9 mouse cellular contexts compared by ENCODE assay signal in genomic region chr19:44418945-44419344, GRCm38 (mm10). TPM values are rescaled to one million over a fixed set of nuclear protein-coding genes. Genes with fewer than 3 reads are reported as not detected.
A peak's percentile ranks its signal among the peaks of the same experiment; 100 is the strongest.
DNase-seq lines count a peak whose midpoint lies in the region; ATAC-seq and TF ChIP-seq lines count a peak whose summit lies in the region.
"Had no signal": no experiment of that assay in that cellular context is flagged by ENCODE, and none has a peak within 500 bp of the region (broad histone marks: within the 10 kb centered on the region; RNA-seq: fewer than 3 reads in every experiment).

No protein-coding gene starts in this region.

- DNase-seq in gastrocnemius, adult 18-20 months (ENCODE audit: low spot score): peak; percentile 63
- DNase-seq in gastrocnemius, postnatal 25 days: no peak
- DNase-seq in embryonic facial prominence, embryonic 14.5 days (ENCODE audit: low spot score): peak; percentile 62
- peak; percentile 86 for DNase-seq in hindbrain, postnatal 0 days (ENCODE audit: low spot score)
- DNase-seq in left cerebral cortex, adult 2 months (ENCODE audit: extremely low spot score in 1 of 2, low spot score in 2 of 2): peak; percentile 67 to 74
- peak; percentile 83 to 85 for DNase-seq in spleen, postnatal 10 days (ENCODE audit: low spot score in 2 of 2)

- no peak overlapping the region for H3K27ac ChIP-seq in bone marrow, adult 2 months (ENCODE audit: control insufficient read depth, insufficient read depth, low read depth, low read length, poor library complexity)
- H3K27ac ChIP-seq in embryonic facial prominence, embryonic 14.5 days (replicated peaks; ENCODE audit: low read depth, low read length): no peak overlapping the region
- no peak overlapping the region for H3K27ac ChIP-seq in hindbrain, postnatal 0 days
- no peak overlapping the region for H3K27ac ChIP-seq in left cerebral cortex, adult 2 months
- no peak overlapping the region for H3K27ac ChIP-seq in midbrain, embryonic 16.5 days (ENCODE audit: low read length)
- H3K27ac ChIP-seq: midbrain, embryonic 12.5 days had no signal

- peaks cover 2% of the 10 kb centered on the region; the same call in 1 of the 2 replicates for H3K4me1 ChIP-seq in bone marrow, adult 2 months (ENCODE audit: control insufficient read depth, insufficient read depth, low read length)
- H3K4me1 ChIP-seq in embryonic facial prominence, embryonic 14.5 days (ENCODE audit: control insufficient read depth, insufficient read depth, low read length): no peaks in the 10 kb centered on the region
- no peaks in the 10 kb centered on the region for H3K4me1 ChIP-seq in hindbrain, postnatal 0 days (ENCODE audit: insufficient read depth, low read length)
- no peaks in the 10 kb centered on the region for H3K4me1 ChIP-seq in midbrain, embryonic 16.5 days (ENCODE audit: control insufficient read depth, insufficient read depth, low read length)
- H3K4me1 ChIP-seq: midbrain, embryonic 12.5 days had no signal

- H3K4me3 ChIP-seq in bone marrow, adult 2 months (replicated peaks; ENCODE audit: control insufficient read depth, low read depth, low read length): no peak overlapping the region
- H3K4me3 ChIP-seq in embryonic facial prominence, embryonic 14.5 days (ENCODE audit: low read depth, low read length): no peak overlapping the region
- H3K4me3 ChIP-seq in hindbrain, postnatal 0 days (ENCODE audit: low read length): no peak overlapping the region
- H3K4me3 ChIP-seq in left cerebral cortex, adult 2 months: no peak overlapping the region
- no peak overlapping the region for H3K4me3 ChIP-seq in midbrain, embryonic 16.5 days (ENCODE audit: low read depth, low read length)
- H3K4me3 ChIP-seq: midbrain, embryonic 12.5 days had no signal

- no peaks in the 10 kb centered on the region for H3K9me3 ChIP-seq in embryonic facial prominence, embryonic 14.5 days (ENCODE audit: control insufficient read depth, low read length)
- no peaks in the 10 kb centered on the region for H3K9me3 ChIP-seq in hindbrain, postnatal 0 days (ENCODE audit: low read length)
- no peaks in the 10 kb centered on the region for H3K9me3 ChIP-seq in midbrain, embryonic 16.5 days (replicated peaks; ENCODE audit: control insufficient read depth, low read length, poor library complexity, severe bottlenecking)
- H3K9me3 ChIP-seq: midbrain, embryonic 12.5 days had no signal

- intact Hi-C loops in left cerebral cortex, adult 2 months (cut with DNase I): loop anchor here (1.0 to 5.0 kb wide), 3 partner anchors 46 to 257 kb away; no protein-coding TSS in a partner anchor

- TF ChIP-seq POLR2A in bone marrow, adult 2 months (IDR thresholded peaks at IDR 0.05; ENCODE audit: borderline replicate concordance, control insufficient read depth, low read depth, low read length): no peak

- WGBS in bone marrow, adult 2 months: 21% methylated on average over 4 of the region's 4 CpGs
- WGBS in embryonic facial prominence, embryonic 14.5 days: 25% methylated on average over 4 of the region's 4 CpGs
- 15% methylated on average over 4 of the region's 4 CpGs for WGBS in hindbrain, postnatal 0 days
- 22% methylated on average over 4 of the region's 4 CpGs for WGBS in midbrain, embryonic 16.5 days

- no peaks in the 10 kb centered on the region for H3K36me3 ChIP-seq in embryonic facial prominence, embryonic 14.5 days (ENCODE audit: control insufficient read depth, insufficient read depth, low read length)
- no peaks in the 10 kb centered on the region for H3K36me3 ChIP-seq in hindbrain, postnatal 0 days (ENCODE audit: insufficient read depth, low read length)
- no peaks in the 10 kb centered on the region for H3K36me3 ChIP-seq in midbrain, embryonic 16.5 days (ENCODE audit: control insufficient read depth, insufficient read depth, low read length)
- H3K36me3 ChIP-seq: midbrain, embryonic 12.5 days had no signal

- no peaks in the 10 kb centered on the region for H3K27me3 ChIP-seq in embryonic facial prominence, embryonic 14.5 days (replicated peaks; ENCODE audit: control insufficient read depth, insufficient read depth, low read length)
- H3K27me3 ChIP-seq in hindbrain, postnatal 0 days (ENCODE audit: insufficient read depth, low read length): no peaks in the 10 kb centered on the region
- no peaks in the 10 kb centered on the region for H3K27me3 ChIP-seq in midbrain, embryonic 16.5 days (ENCODE audit: control insufficient read depth, insufficient read depth, low read depth, low read length)

- peak; percentile 87 for TF ChIP-seq CTCF in bone marrow, adult 2 months (IDR thresholded peaks at IDR 0.05; ENCODE audit: control insufficient read depth, insufficient read depth, low read length)
- peak; percentile 89 for TF ChIP-seq CTCF in hindbrain, postnatal 0 days (IDR thresholded peaks at IDR 0.05; ENCODE audit: low read depth)
- peak; percentile 91 for TF ChIP-seq CTCF in left cerebral cortex, adult 2 months (IDR thresholded peaks at IDR 0.05)

- no peak overlapping the region for H3K4me2 ChIP-seq in embryonic facial prominence, embryonic 14.5 days (ENCODE audit: low read depth, low read length)
- no peak overlapping the region for H3K4me2 ChIP-seq in hindbrain, postnatal 0 days (ENCODE audit: low read depth, low read length)
- H3K4me2 ChIP-seq in midbrain, embryonic 16.5 days (ENCODE audit: low read length): no peak overlapping the region
- H3K4me2 ChIP-seq: midbrain, embryonic 12.5 days had no signal

- no peak overlapping the region for H3K9ac ChIP-seq in embryonic facial prominence, embryonic 14.5 days (ENCODE audit: low read depth, low read length)
- H3K9ac ChIP-seq in hindbrain, postnatal 0 days (replicated peaks; ENCODE audit: low read length): no peak overlapping the region
- H3K9ac ChIP-seq in midbrain, embryonic 16.5 days (ENCODE audit: low read depth, low read length): no peak overlapping the region
- H3K9ac ChIP-seq: midbrain, embryonic 12.5 days had no signal

- no peak for ATAC-seq in embryonic facial prominence, embryonic 14.5 days (ENCODE audit: low read depth)
- 0 out of 2 replicates have a peak, but pooled peaks have one; percentile 58 for ATAC-seq in hindbrain, postnatal 0 days
- 0 out of 2 replicates have a peak, but pooled peaks have one; percentile 25 for ATAC-seq in midbrain, embryonic 16.5 days

RNA-seq across cellular contexts. Expression of gene Scd1, which starts 11.3 kb away (rescaled TPM):
- 10 to 100 TPM; 20.6 to 38.0 TPM for total RNA-seq in gastrocnemius, adult 18-20 months (2021)
- total RNA-seq in gastrocnemius, postnatal 25 days (2021): 100 to 1,000 TPM in 1 of 2 experiments, 10 to 100 TPM in 1; 16.2 to 171 TPM
- polyA plus RNA-seq in bone marrow, adult 2 months (2011; ENCODE audit: insufficient read depth, insufficient read length, low replicate concordance, missing spikeins): 29.4 and 37.4 TPM in 2 replicates
- 7.6 and 8.0 TPM in 2 replicates for polyA plus RNA-seq in embryonic facial prominence, embryonic 14.5 days (2014; fragmentation: Nextera tagmentation; extraction: Ambion mirVana)
- total RNA-seq in hindbrain, postnatal 0 days (2014; rRNA removed): 57.9 and 67.3 TPM in 2 replicates
- 11.7 and 13.2 TPM in 2 replicates for polyA plus RNA-seq in hindbrain, postnatal 0 days (2015; fragmentation: Nextera tagmentation; extraction: Ambion mirVana)
- 100 to 1,000 TPM; 133 to 177 TPM for total RNA-seq in left cerebral cortex, adult 2 months (2021)
- polyA plus RNA-seq in midbrain, embryonic 16.5 days (2015; fragmentation: Nextera tagmentation; extraction: Ambion mirVana): 7.1 and 8.9 TPM in 2 replicates
